Comparison of ENCODE assay signal across 10 mouse cellular contexts in the genomic region with DNA sequence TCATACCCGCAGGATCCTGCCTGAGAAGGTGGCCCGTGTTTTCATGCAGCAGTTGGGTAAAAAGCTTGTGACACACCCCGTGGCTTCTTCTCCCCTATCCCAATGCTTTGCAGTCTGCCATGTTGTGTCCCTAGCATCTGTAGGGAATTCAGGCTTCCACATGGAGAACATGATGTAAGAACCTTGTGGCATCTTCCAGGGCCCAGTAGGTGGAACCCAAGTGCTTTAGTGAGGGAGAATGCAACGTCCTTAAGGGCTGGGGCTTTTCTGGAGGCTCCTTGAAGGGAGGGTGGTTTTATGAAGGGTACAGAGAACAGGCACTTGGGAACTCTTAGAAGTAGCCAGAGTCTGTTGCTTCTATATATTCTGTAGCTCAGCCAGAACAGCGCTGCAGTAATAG. TPM values are rescaled to one million over a fixed set of nuclear protein-coding genes. Genes with fewer than 3 reads are reported as not detected.
DNase-seq lines count a peak whose midpoint lies in the region; ATAC-seq and TF ChIP-seq lines count a peak whose summit lies in the region.
"Had no signal": no experiment of that assay in that cellular context is flagged by ENCODE, and none has a peak within 500 bp of the region (broad histone marks: within the 10 kb centered on the region; RNA-seq: fewer than 3 reads in every experiment).

No protein-coding gene starts in this region.

- TF ChIP-seq EP300 in MEL (IDR thresholded peaks at IDR 0.05; ENCODE audit: low read depth in 1 of 2, low read length in 2 of 2): no peak

- TF ChIP-seq POLR2A in MEL (IDR thresholded peaks at IDR 0.05; ENCODE audit: control insufficient read depth in 1 of 2, insufficient read depth in 1 of 2, low read depth in 1 of 2, low read length in 2 of 2, poor library complexity in 1 of 2): no peak

- ATAC-seq in intestine, postnatal 0 days: no peak
- ATAC-seq in intestine, embryonic 15.5 days: no peak
- ATAC-seq in hindbrain, embryonic 15.5 days (ENCODE audit: low FRiP score, low read depth): no peak

- DNase-seq in 416B (ENCODE audit: low read depth) (peak; percentile 58), MEL (ENCODE audit: low read depth, low spot score) (peak; percentile 17)
- no peak for DNase-seq in adrenal gland, postnatal 10 days
- DNase-seq in B cell, adult 2 months: no peak
- no peak for DNase-seq in kidney, postnatal 14 days
- DNase-seq: lung, postnatal 4 days had no signal

- no peak overlapping the region for H3K4me3 ChIP-seq in intestine, postnatal 0 days (ENCODE audit: low read depth, low read length)
- H3K4me3 ChIP-seq in intestine, embryonic 15.5 days (replicated peaks): no peak overlapping the region
- H3K4me3 ChIP-seq in MEL (ENCODE audit: control insufficient read depth in 1 of 2, insufficient read depth in 1 of 2, low read depth in 2 of 2, low read length in 2 of 2): no peak overlapping the region
- H3K4me3 ChIP-seq in hindbrain, embryonic 15.5 days: no peak overlapping the region

- H3K27me3 ChIP-seq in intestine, postnatal 0 days (replicated peaks; ENCODE audit: control insufficient read depth, insufficient read depth, low read length): no peaks in the 10 kb centered on the region
- H3K27me3 ChIP-seq in intestine, embryonic 15.5 days (replicated peaks): no peaks in the 10 kb centered on the region
- no peaks in the 10 kb centered on the region for H3K27me3 ChIP-seq in MEL (ENCODE audit: control insufficient read depth in 1 of 2, insufficient read depth in 2 of 2, low read length in 2 of 2)
- H3K27me3 ChIP-seq in hindbrain, embryonic 15.5 days: no peaks in the 10 kb centered on the region

- H3K79me2 ChIP-seq in MEL (ENCODE audit: control insufficient read depth, insufficient read depth, low read length, poor library complexity): peaks cover 3% of the 10 kb centered on the region; the same call in 1 of the 2 replicates

- no peak overlapping the region for H3K9ac ChIP-seq in intestine, postnatal 0 days (ENCODE audit: low read depth, low read length)
- H3K9ac ChIP-seq in intestine, embryonic 15.5 days: no peak overlapping the region
- H3K9ac ChIP-seq in MEL (ENCODE audit: control insufficient read depth, low read depth, low read length, poor library complexity, severe bottlenecking): no peak overlapping the region
- H3K9ac ChIP-seq in hindbrain, embryonic 15.5 days: no peak overlapping the region

- no peaks in the 10 kb centered on the region for H3K9me3 ChIP-seq in intestine, postnatal 0 days (ENCODE audit: control insufficient read depth)
- H3K9me3 ChIP-seq in intestine, embryonic 15.5 days: no peaks in the 10 kb centered on the region
- H3K9me3 ChIP-seq in MEL (replicated peaks; ENCODE audit: insufficient read depth, low read length): no peaks in the 10 kb centered on the region
- no peaks in the 10 kb centered on the region for H3K9me3 ChIP-seq in hindbrain, embryonic 15.5 days

- H3K4me2 ChIP-seq in intestine, postnatal 0 days (replicated peaks; ENCODE audit: low read depth): no peak overlapping the region
- no peak overlapping the region; the same call in 1 of the 2 replicates for H3K4me2 ChIP-seq in intestine, embryonic 15.5 days (replicated peaks)
- peak overlapping the region; percentile 87 for H3K4me2 ChIP-seq in hindbrain, embryonic 15.5 days

- peaks cover 54% of the 10 kb centered on the region for H3K36me3 ChIP-seq in intestine, postnatal 0 days (ENCODE audit: control insufficient read depth, insufficient read depth)
- peaks cover 18% of the 10 kb centered on the region for H3K36me3 ChIP-seq in intestine, embryonic 15.5 days
- no peaks in the 10 kb centered on the region; a peak in 1 of 4 replicates for H3K36me3 ChIP-seq in MEL (ENCODE audit: control insufficient read depth in 1 of 2, insufficient read depth in 2 of 2, low read length in 2 of 2)
- H3K36me3 ChIP-seq in hindbrain, embryonic 15.5 days: peaks cover 26% of the 10 kb centered on the region

- 53% methylated on average over 5 of the region's 5 CpGs for WGBS in intestine, postnatal 0 days
- 47% methylated on average over 5 of the region's 5 CpGs for WGBS in intestine, embryonic 15.5 days
- 46% methylated on average over 5 of the region's 5 CpGs for WGBS in hindbrain, embryonic 15.5 days

- peak; percentile 69 for TF ChIP-seq CTCF in intestine, postnatal 0 days (IDR thresholded peaks at IDR 0.05; ENCODE audit: low read depth)
- TF ChIP-seq CTCF in MEL (IDR thresholded peaks at IDR 0.05 in 2 of 3, conservative IDR thresholded peaks at IDR 0.05 in 1 of 3; ENCODE audit: control insufficient read depth in 1 of 3, insufficient read depth in 1 of 3, low read depth in 2 of 3, low read length in 3 of 3, poor library complexity in 1 of 3, severe bottlenecking in 1 of 3): peak in 1 of 3 experiments; percentile 20; a peak in 1 of 6 replicates

- no peak overlapping the region for H3K27ac ChIP-seq in intestine, postnatal 0 days (ENCODE audit: low read depth, low read length)
- H3K27ac ChIP-seq in intestine, embryonic 15.5 days: no peak overlapping the region
- H3K27ac ChIP-seq in MEL (ENCODE audit: control insufficient read depth, low read depth, low read length): no peak overlapping the region
- H3K27ac ChIP-seq in hindbrain, embryonic 15.5 days (replicated peaks): no peak overlapping the region

- no peaks in the 10 kb centered on the region for H3K4me1 ChIP-seq in intestine, postnatal 0 days (replicated peaks; ENCODE audit: control insufficient read depth, insufficient read depth, low read length)
- peaks cover 9% of the 10 kb centered on the region for H3K4me1 ChIP-seq in intestine, embryonic 15.5 days (replicated peaks)
- H3K4me1 ChIP-seq in MEL (ENCODE audit: control insufficient read depth in 1 of 2, insufficient read depth in 2 of 2, low read length in 2 of 2): peaks cover 0 to 5% of the 10 kb centered on the region in 2 experiments; a peak in 2 of 4 replicates
- peaks cover 19% of the 10 kb centered on the region for H3K4me1 ChIP-seq in hindbrain, embryonic 15.5 days (replicated peaks)

- peak; percentile 22 for TF ChIP-seq RAD21 in MEL (IDR thresholded peaks at IDR 0.05; ENCODE audit: low read depth, low read length)

TF ChIP-seq in MEL, 35 proteins besides CTCF, POLR2A, EP300 and RAD21:
- 0 out of 2 replicates have a peak, but pooled peaks have one; percentile 5 for TF ChIP-seq SMC3 (IDR thresholded peaks at IDR 0.05; ENCODE audit: low read depth, low read length)
- no peak for TF ChIP-seq NELFE (IDR thresholded peaks at IDR 0.05; ENCODE audit: low read depth, low read length)
- no peak for TF ChIP-seq ETS1 (IDR thresholded peaks at IDR 0.05; ENCODE audit: low read depth, low read length)

RNA-seq across cellular contexts. Expression of gene Ulk3, which starts 1.5 kb away (rescaled TPM):
- 8.3 and 10.3 TPM in 2 replicates for polyA plus RNA-seq in intestine, postnatal 0 days (2015; fragmentation: Nextera tagmentation; extraction: Ambion mirVana)
- 16.3 and 20.4 TPM in 2 replicates for polyA plus RNA-seq in intestine, embryonic 15.5 days (2015; fragmentation: Nextera tagmentation; extraction: Ambion mirVana)
- 4.3 and 5.0 TPM in 2 replicates for total RNA-seq in MEL (2012; rRNA removed)
- polyA plus RNA-seq in MEL (2012; ENCODE audit: insufficient read depth in 1 of 2, insufficient read length in 2 of 2, low read depth in 1 of 2, low replicate concordance in 2 of 2, missing spikeins in 1 of 2): 10 to 100 TPM in 1 of 2 experiments, not detected in 1; 11.9 TPM
- polyA plus RNA-seq in hindbrain, embryonic 15.5 days (2015; fragmentation: Nextera tagmentation; extraction: Ambion mirVana): 30.9 and 34.6 TPM in 2 replicates
- 10 to 100 TPM in 1 of 2 experiments, 1 to 10 TPM in 1; 9.2 to 17.0 TPM for total RNA-seq in adrenal gland, postnatal 10 days (2021)

RNA-seq across cellular contexts. Expression of gene Cplx3, which starts 15.4 kb away (rescaled TPM):
- not detected in 2 replicates for polyA plus RNA-seq in intestine, postnatal 0 days (2015; fragmentation: Nextera tagmentation; extraction: Ambion mirVana)
- polyA plus RNA-seq in intestine, embryonic 15.5 days (2015; fragmentation: Nextera tagmentation; extraction: Ambion mirVana): not detected in 2 replicates
- total RNA-seq in MEL (2012; rRNA removed): not detected in 2 replicates
- not detected for polyA plus RNA-seq in MEL (2012; ENCODE audit: insufficient read depth in 1 of 2, insufficient read length in 2 of 2, low read depth in 1 of 2, low replicate concordance in 2 of 2, missing spikeins in 1 of 2)
- 0.19 and 1.3 TPM in 2 replicates for polyA plus RNA-seq in hindbrain, embryonic 15.5 days (2015; fragmentation: Nextera tagmentation; extraction: Ambion mirVana)
- total RNA-seq in adrenal gland, postnatal 10 days (2021): not detected
- polyA plus RNA-seq: small intestine, adult 2 months had no signal

RNA-seq across cellular contexts. Expression of gene Lman1l, which starts 29.8 kb away (rescaled TPM):
- polyA plus RNA-seq in intestine, postnatal 0 days (2015; fragmentation: Nextera tagmentation; extraction: Ambion mirVana): not detected in 2 replicates
- not detected in 2 replicates for polyA plus RNA-seq in intestine, embryonic 15.5 days (2015; fragmentation: Nextera tagmentation; extraction: Ambion mirVana)
- 0.08 TPM in 1 of 2 replicates, not detected in the other for total RNA-seq in MEL (2012; rRNA removed)
- polyA plus RNA-seq in MEL (2012; ENCODE audit: insufficient read depth in 1 of 2, insufficient read length in 2 of 2, low read depth in 1 of 2, low replicate concordance in 2 of 2, missing spikeins in 1 of 2): under 1 TPM in 1 of 2 experiments, not detected in 1; 0.11 TPM
- not detected in 2 replicates for polyA plus RNA-seq in hindbrain, embryonic 15.5 days (2015; fragmentation: Nextera tagmentation; extraction: Ambion mirVana)
- not detected for total RNA-seq in adrenal gland, postnatal 10 days (2021)
- polyA plus RNA-seq: small intestine, adult 2 months had no signal

RNA-seq across cellular contexts. Expression of gene Scamp2, which starts 30.0 kb away (rescaled TPM):
- polyA plus RNA-seq in intestine, postnatal 0 days (2015; fragmentation: Nextera tagmentation; extraction: Ambion mirVana): 90.2 and 92.3 TPM in 2 replicates
- polyA plus RNA-seq in intestine, embryonic 15.5 days (2015; fragmentation: Nextera tagmentation; extraction: Ambion mirVana): 83.9 and 84.5 TPM in 2 replicates
- total RNA-seq in MEL (2012; rRNA removed): 32.4 and 35.4 TPM in 2 replicates
- polyA plus RNA-seq in MEL (2012; ENCODE audit: insufficient read depth in 1 of 2, insufficient read length in 2 of 2, low read depth in 1 of 2, low replicate concordance in 2 of 2, missing spikeins in 1 of 2): 10 to 100 TPM in 1 of 2 experiments, not detected in 1; 51.4 TPM
- polyA plus RNA-seq in hindbrain, embryonic 15.5 days (2015; fragmentation: Nextera tagmentation; extraction: Ambion mirVana): 48.6 and 48.9 TPM in 2 replicates
- 10 to 100 TPM; 42.9 to 48.5 TPM for total RNA-seq in adrenal gland, postnatal 10 days (2021)

RNA-seq across cellular contexts. Expression of gene Mpi, which starts 38.2 kb away (rescaled TPM):
- 22.8 and 27.5 TPM in 2 replicates for polyA plus RNA-seq in intestine, postnatal 0 days (2015; fragmentation: Nextera tagmentation; extraction: Ambion mirVana)
- polyA plus RNA-seq in intestine, embryonic 15.5 days (2015; fragmentation: Nextera tagmentation; extraction: Ambion mirVana): 50.2 and 55.8 TPM in 2 replicates
- 24.3 and 25.9 TPM in 2 replicates for total RNA-seq in MEL (2012; rRNA removed)
- 10 to 100 TPM in 1 of 2 experiments, not detected in 1; 37.7 TPM for polyA plus RNA-seq in MEL (2012; ENCODE audit: insufficient read depth in 1 of 2, insufficient read length in 2 of 2, low read depth in 1 of 2, low replicate concordance in 2 of 2, missing spikeins in 1 of 2)
- polyA plus RNA-seq in hindbrain, embryonic 15.5 days (2015; fragmentation: Nextera tagmentation; extraction: Ambion mirVana): 74.7 and 75.9 TPM in 2 replicates
- total RNA-seq in adrenal gland, postnatal 10 days (2021): 10 to 100 TPM; 31.1 to 47.1 TPM

Comparison
In these comparisons a context has a peak if more than half of its experiments do, and no peak if none do; other contexts are left out.
1. DNase-seq: peak in 416B (single experiment) and MEL (single experiment); none in adrenal gland, postnatal 10 days (single experiment), B cell, adult 2 months (0 of 2) and kidney, postnatal 14 days (single experiment).